Mouse (Mus musculus): Measurements from ENCODE around the gene Bank1. TPM values are rescaled to one million over a fixed set of nuclear protein-coding genes. Genes with fewer than 3 reads are reported as not detected.

Gene Bank1
- polyA plus RNA-seq, 1 experiment from 2014 or later: 0.22 TPM

DNA sequence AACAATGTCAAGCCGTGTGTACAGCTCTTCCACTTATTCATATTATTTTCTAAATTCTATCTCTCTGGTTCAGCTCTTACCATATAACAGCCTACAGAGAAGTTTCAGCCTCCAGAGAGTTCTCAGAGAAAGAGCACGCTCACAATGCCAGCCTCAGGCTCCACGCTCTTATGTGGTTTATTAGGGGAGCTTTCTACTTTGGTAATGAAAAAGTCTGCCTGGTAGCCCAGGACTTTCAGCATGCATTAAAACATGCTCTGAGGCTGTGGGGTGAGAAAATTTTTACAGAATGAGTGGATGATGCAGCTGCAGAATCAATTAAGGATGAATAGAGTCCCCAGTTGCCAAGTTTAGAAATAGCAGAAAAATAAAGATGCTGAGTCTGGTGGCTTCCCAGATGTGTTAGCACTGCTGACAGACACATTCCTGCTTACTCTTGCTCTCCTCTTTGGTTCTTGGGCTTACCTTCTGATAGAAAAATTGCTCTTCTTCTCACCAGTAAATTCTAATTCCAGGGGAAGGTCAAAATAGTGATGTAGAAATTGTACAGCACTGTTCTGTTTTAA lies 139.2 kb downstream of the Bank1 start:
- no peaks in the 10 kb centered on the region for H3K4me1 ChIP-seq (ENCODE audit: control insufficient read depth, insufficient read depth, low read length)
- no peak overlapping the region for H3K27ac ChIP-seq (replicated peaks; ENCODE audit: low read depth, low read length)
- H3K9ac ChIP-seq (replicated peaks; ENCODE audit: low read length): no peak overlapping the region
- ATAC-seq (replicated peaks; ENCODE audit: insufficient number of reproducible peaks, low FRiP score, low TSS enrichment, low read depth): no peak
- no peaks in the 10 kb centered on the region for H3K36me3 ChIP-seq (replicated peaks; ENCODE audit: control insufficient read depth, insufficient read depth, low read depth, low read length)
- no peaks in the 10 kb centered on the region for H3K27me3 ChIP-seq (ENCODE audit: control insufficient read depth, insufficient read depth, low read length)
- no peak for DNase-seq (ENCODE audit: low spot score)
- no peaks in the 10 kb centered on the region for H3K9me3 ChIP-seq (replicated peaks; ENCODE audit: control insufficient read depth, low read length)
- no peak overlapping the region for H3K4me3 ChIP-seq (ENCODE audit: low read depth, low read length)
- WGBS: 90% methylated on average over 3 of the region's 3 CpGs
- no peak overlapping the region for H3K4me2 ChIP-seq (ENCODE audit: low read depth, low read length)

DNA sequence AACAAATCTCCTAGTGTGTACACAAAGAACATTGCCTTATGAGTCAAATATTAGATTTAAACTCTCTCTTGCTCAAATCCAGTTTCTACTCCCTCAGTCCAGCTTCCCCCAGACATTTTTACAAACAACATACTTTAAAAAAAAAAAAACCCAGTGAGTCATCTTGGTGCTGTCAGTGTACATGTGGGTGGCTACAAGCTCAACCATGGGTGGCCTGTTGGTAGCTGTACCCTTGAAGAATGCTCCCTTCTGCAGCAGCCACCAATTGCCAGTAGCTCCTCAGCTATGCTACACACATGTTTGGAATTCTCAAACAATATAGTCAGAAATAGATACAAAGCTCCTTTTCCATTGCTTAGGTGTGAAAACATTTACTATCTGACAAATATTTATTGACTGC lies 154.2 kb downstream of the Bank1 start:
- Histone ChIP-seq H3K4me3 (ENCODE audit: low read depth, low read length) (no peak overlapping the region), H3K9ac (replicated peaks; ENCODE audit: low read length) (no peak overlapping the region), H3K4me2 (ENCODE audit: low read depth, low read length) (no peak overlapping the region), H3K27me3 (ENCODE audit: control insufficient read depth, insufficient read depth, low read length) (no peaks in the 10 kb centered on the region), H3K9me3 (replicated peaks; ENCODE audit: control insufficient read depth, low read length) (no peaks in the 10 kb centered on the region), H3K4me1 (ENCODE audit: control insufficient read depth, insufficient read depth, low read length) (no peaks in the 10 kb centered on the region), H3K27ac (replicated peaks; ENCODE audit: low read depth, low read length) (no peak overlapping the region), H3K36me3 (replicated peaks; ENCODE audit: control insufficient read depth, insufficient read depth, low read depth, low read length) (no peaks in the 10 kb centered on the region)
- DNase-seq (ENCODE audit: low spot score) (no peak), ATAC-seq (replicated peaks; ENCODE audit: insufficient number of reproducible peaks, low FRiP score, low TSS enrichment, low read depth) (no peak)

DNA sequence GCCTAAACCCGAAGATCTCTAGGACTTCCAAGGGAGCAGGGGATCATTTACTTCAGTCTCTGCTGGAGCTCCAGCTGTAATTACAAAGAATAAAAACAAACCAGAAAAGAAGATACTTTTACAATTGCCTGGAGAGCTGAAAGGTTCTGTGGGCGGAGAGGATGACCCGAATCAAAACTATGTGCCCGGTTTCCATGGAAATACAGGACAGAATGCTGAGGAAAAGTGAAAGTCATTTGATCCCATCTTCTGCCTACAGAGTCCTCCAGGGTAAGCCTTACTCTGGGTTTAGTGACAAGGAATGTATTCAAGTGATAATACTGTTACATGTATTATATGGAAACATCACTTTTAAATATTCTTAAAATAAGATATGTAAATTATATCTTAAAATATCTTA lies 157.8 kb downstream of the Bank1 start:
- Histone ChIP-seq H3K4me2 (ENCODE audit: low read depth, low read length) (no peak overlapping the region), H3K27me3 (ENCODE audit: control insufficient read depth, insufficient read depth, low read length) (no peaks in the 10 kb centered on the region), H3K36me3 (replicated peaks; ENCODE audit: control insufficient read depth, insufficient read depth, low read depth, low read length) (no peaks in the 10 kb centered on the region), H3K9ac (replicated peaks; ENCODE audit: low read length) (no peak overlapping the region), H3K4me1 (ENCODE audit: control insufficient read depth, insufficient read depth, low read length) (no peaks in the 10 kb centered on the region), H3K27ac (replicated peaks; ENCODE audit: low read depth, low read length) (no peak overlapping the region), H3K4me3 (ENCODE audit: low read depth, low read length) (no peak overlapping the region), H3K9me3 (replicated peaks; ENCODE audit: control insufficient read depth, low read length) (no peaks in the 10 kb centered on the region)
- WGBS: 52% methylated on average over 4 of the region's 4 CpGs
- ATAC-seq (replicated peaks; ENCODE audit: insufficient number of reproducible peaks, low FRiP score, low TSS enrichment, low read depth) (no peak), DNase-seq (ENCODE audit: low spot score) (no peak)

DNA sequence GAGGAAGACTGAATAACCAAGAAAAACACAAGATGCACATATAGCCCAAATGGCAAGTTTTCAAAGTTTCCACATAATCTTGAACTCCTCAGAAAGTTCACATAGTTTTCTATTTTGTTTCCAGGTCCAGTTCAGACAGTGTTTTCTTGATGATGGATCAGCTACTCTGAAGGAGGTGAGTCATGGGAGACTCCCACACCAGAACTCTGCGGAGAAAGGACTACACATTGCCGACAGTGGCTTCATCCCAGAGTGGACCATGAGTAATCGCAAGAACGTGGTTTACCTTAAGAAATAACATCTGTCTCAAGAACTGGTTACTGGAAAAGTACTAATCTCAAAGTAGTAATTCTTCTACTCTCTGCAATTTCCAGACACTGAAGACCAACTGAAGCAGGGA lies 159.2 kb downstream of the Bank1 start:
- Histone ChIP-seq H3K36me3 (replicated peaks; ENCODE audit: control insufficient read depth, insufficient read depth, low read depth, low read length) (no peaks in the 10 kb centered on the region), H3K4me1 (ENCODE audit: control insufficient read depth, insufficient read depth, low read length) (no peaks in the 10 kb centered on the region), H3K4me3 (ENCODE audit: low read depth, low read length) (no peak overlapping the region), H3K27me3 (ENCODE audit: control insufficient read depth, insufficient read depth, low read length) (no peaks in the 10 kb centered on the region), H3K27ac (replicated peaks; ENCODE audit: low read depth, low read length) (no peak overlapping the region), H3K4me2 (ENCODE audit: low read depth, low read length) (no peak overlapping the region), H3K9me3 (replicated peaks; ENCODE audit: control insufficient read depth, low read length) (no peaks in the 10 kb centered on the region), H3K9ac (replicated peaks; ENCODE audit: low read length) (no peak overlapping the region)
- ATAC-seq (replicated peaks; ENCODE audit: insufficient number of reproducible peaks, low FRiP score, low TSS enrichment, low read depth): no peak
- no peak for DNase-seq (ENCODE audit: low spot score)
- WGBS: 88% methylated on average over 4 of the region's 4 CpGs

DNA sequence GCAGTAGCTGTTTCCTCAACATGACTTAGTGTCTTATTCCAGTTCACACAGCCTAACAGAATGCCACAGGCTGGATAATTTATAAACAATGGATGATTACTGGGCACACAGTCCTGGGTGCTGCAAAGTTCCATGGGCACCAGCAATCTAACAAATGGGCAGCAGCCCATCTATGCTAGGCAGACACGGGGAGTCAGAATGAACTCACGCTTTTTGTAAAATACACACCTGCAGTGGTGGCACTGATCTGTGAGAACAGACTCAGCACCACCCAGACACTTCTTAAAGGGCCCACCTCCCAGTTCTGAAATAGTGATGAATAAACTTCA lies 159.9 kb downstream of the Bank1 start:
- H3K27me3 ChIP-seq (ENCODE audit: control insufficient read depth, insufficient read depth, low read length): no peaks in the 10 kb centered on the region
- DNase-seq (ENCODE audit: low spot score) (no peak), ATAC-seq (replicated peaks; ENCODE audit: insufficient number of reproducible peaks, low FRiP score, low TSS enrichment, low read depth) (no peak)
- no peak overlapping the region for H3K27ac ChIP-seq (replicated peaks; ENCODE audit: low read depth, low read length)
- H3K4me1 ChIP-seq (ENCODE audit: control insufficient read depth, insufficient read depth, low read length): no peaks in the 10 kb centered on the region
- no peaks in the 10 kb centered on the region for H3K9me3 ChIP-seq (replicated peaks; ENCODE audit: control insufficient read depth, low read length)
- H3K9ac ChIP-seq (replicated peaks; ENCODE audit: low read length): no peak overlapping the region
- 83% methylated on average over 2 of the region's 2 CpGs for WGBS
- no peaks in the 10 kb centered on the region for H3K36me3 ChIP-seq (replicated peaks; ENCODE audit: control insufficient read depth, insufficient read depth, low read depth, low read length)
- no peak overlapping the region for H3K4me2 ChIP-seq (ENCODE audit: low read depth, low read length)
- no peak overlapping the region for H3K4me3 ChIP-seq (ENCODE audit: low read depth, low read length)

- no peaks in the 10 kb centered on the region for H3K4me1 ChIP-seq (ENCODE audit: control insufficient read depth, insufficient read depth, low read length)
- DNase-seq (ENCODE audit: low spot score) (no peak), ATAC-seq (replicated peaks; ENCODE audit: insufficient number of reproducible peaks, low FRiP score, low TSS enrichment, low read depth) (no peak)
- H3K36me3 ChIP-seq (replicated peaks; ENCODE audit: control insufficient read depth, insufficient read depth, low read depth, low read length): no peaks in the 10 kb centered on the region
- H3K9me3 ChIP-seq (replicated peaks; ENCODE audit: control insufficient read depth, low read length): no peaks in the 10 kb centered on the region
- H3K27ac ChIP-seq (replicated peaks; ENCODE audit: low read depth, low read length): no peak overlapping the region
- H3K4me3 ChIP-seq (ENCODE audit: low read depth, low read length): no peak overlapping the region
- no peak overlapping the region for H3K4me2 ChIP-seq (ENCODE audit: low read depth, low read length)
- H3K27me3 ChIP-seq (ENCODE audit: control insufficient read depth, insufficient read depth, low read length): no peaks in the 10 kb centered on the region
- H3K9ac ChIP-seq (replicated peaks; ENCODE audit: low read length): no peak overlapping the region
- 79% methylated on average over 7 of the region's 7 CpGs for WGBS
Observed at GRCm38 (mm10) chr3:136165167-136166032, 160.5 kb downstream of the Bank1 start.

- WGBS: 52% methylated on average over 2 of the region's 2 CpGs
- H3K4me1 ChIP-seq (ENCODE audit: control insufficient read depth, insufficient read depth, low read length): no peaks in the 10 kb centered on the region
- H3K9ac ChIP-seq (replicated peaks; ENCODE audit: low read length): no peak overlapping the region
- H3K4me3 ChIP-seq (ENCODE audit: low read depth, low read length): no peak overlapping the region
- no peak overlapping the region for H3K4me2 ChIP-seq (ENCODE audit: low read depth, low read length)
- H3K27me3 ChIP-seq (ENCODE audit: control insufficient read depth, insufficient read depth, low read length): no peaks in the 10 kb centered on the region
- no peaks in the 10 kb centered on the region for H3K36me3 ChIP-seq (replicated peaks; ENCODE audit: control insufficient read depth, insufficient read depth, low read depth, low read length)
- no peak for ATAC-seq (replicated peaks; ENCODE audit: insufficient number of reproducible peaks, low FRiP score, low TSS enrichment, low read depth)
- no peak overlapping the region for H3K27ac ChIP-seq (replicated peaks; ENCODE audit: low read depth, low read length)
- no peak for DNase-seq (ENCODE audit: low spot score)
- H3K9me3 ChIP-seq (replicated peaks; ENCODE audit: control insufficient read depth, low read length): no peaks in the 10 kb centered on the region
Observed at GRCm38 (mm10) chr3:136158059-136158458, 167.8 kb downstream of the Bank1 start.

DNA sequence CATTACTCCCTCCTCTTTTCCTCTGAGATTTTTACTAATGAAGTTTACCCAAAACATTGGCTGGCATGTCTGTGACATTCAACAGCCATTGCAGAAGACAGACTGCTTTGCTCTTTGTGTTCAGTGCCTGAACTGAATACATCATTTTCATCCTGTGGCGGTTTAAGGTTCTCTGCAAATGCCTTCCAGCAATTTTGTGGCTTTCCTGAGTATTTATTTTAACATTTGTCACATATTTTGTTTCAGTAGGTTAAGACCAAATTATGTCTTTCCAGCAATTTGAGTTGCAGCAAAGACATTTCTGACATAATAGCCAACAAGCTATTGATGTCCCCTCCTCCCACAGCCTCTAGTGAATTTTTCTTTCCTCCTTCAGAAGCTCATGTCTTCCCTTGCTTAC lies 170.3 kb downstream of the Bank1 start:
- no peak overlapping the region for H3K4me3 ChIP-seq (ENCODE audit: low read depth, low read length)
- H3K9me3 ChIP-seq (replicated peaks; ENCODE audit: control insufficient read depth, low read length): no peaks in the 10 kb centered on the region
- H3K4me1 ChIP-seq (ENCODE audit: control insufficient read depth, insufficient read depth, low read length): no peaks in the 10 kb centered on the region
- 47% methylated on average over 1 of the region's 1 CpGs for WGBS
- DNase-seq (ENCODE audit: low spot score) (no peak), ATAC-seq (replicated peaks; ENCODE audit: insufficient number of reproducible peaks, low FRiP score, low TSS enrichment, low read depth) (no peak)
- no peak overlapping the region for H3K9ac ChIP-seq (replicated peaks; ENCODE audit: low read length)
- H3K4me2 ChIP-seq (ENCODE audit: low read depth, low read length): no peak overlapping the region
- H3K27me3 ChIP-seq (ENCODE audit: control insufficient read depth, insufficient read depth, low read length): no peaks in the 10 kb centered on the region
- no peak overlapping the region for H3K27ac ChIP-seq (replicated peaks; ENCODE audit: low read depth, low read length)
- H3K36me3 ChIP-seq (replicated peaks; ENCODE audit: control insufficient read depth, insufficient read depth, low read depth, low read length): no peaks in the 10 kb centered on the region

All from embryonic facial prominence, embryonic 11.5 days (tissue).